Mouse (Mus musculus): Measurements from ENCODE around the gene Epn1. TPM values are rescaled to one million over a fixed set of nuclear protein-coding genes. Genes with fewer than 3 reads are reported as not detected.

Epn1 gene
- total RNA-seq, 2 experiments from 2014 or later, result 144 to 150 TPM

- no peak for DNase-seq
Measured at GRCm38 (mm10) chr7:5092831-5093510, 12.9 kb downstream of the Epn1 start.

GRCm38 (mm10) chr7:5098769-5099168 is 18.7 kb downstream of the Epn1 start:
- DNase-seq, result no peak

GRCm38 (mm10) chr7:5099796-5100195 is 19.8 kb downstream of the Epn1 start:
- DNase-seq, result no peak

- no peak for DNase-seq
Measured at GRCm38 (mm10) chr7:5101066-5101663, 21.1 kb downstream of the Epn1 start.

- no peak for DNase-seq
Measured at GRCm38 (mm10) chr7:5102564-5102963, 22.5 kb downstream of the Epn1 start.

GRCm38 (mm10) chr7:5108272-5108671 is 28.2 kb downstream of the Epn1 start:
- DNase-seq, result no peak

GRCm38 (mm10) chr7:5109301-5109700 is 29.3 kb downstream of the Epn1 start:
- DNase-seq, result no peak

GRCm38 (mm10) chr7:5112701-5113100 is 32.7 kb downstream of the Epn1 start:
- no peak for DNase-seq

- no peak for DNase-seq
Measured at GRCm38 (mm10) chr7:5116850-5117249, 36.8 kb downstream of the Epn1 start, which contains the start of gene Rfpl4. Gene Rfpl4 (minus strand): TSS chr7:5116950.

- no peak for DNase-seq
Measured at GRCm38 (mm10) chr7:5125078-5125477, 45.0 kb downstream of the Epn1 start.

GRCm38 (mm10) chr7:5125549-5126406 is 45.7 kb downstream of the Epn1 start, which contains the start of gene Rasl2-9:
Gene Rasl2-9 (minus strand): TSS chr7:5125950.
- peak; percentile 91 for DNase-seq

Small RNA genes lying within 50 kb of the gene (microRNA-seq; reads per million reads assigned to microRNA genes)
- gene Gm26217, result not detected

Other genes with a start within 250 kb of the Epn1 start
- gene Shisa7, start 235.5 kb upstream of the Epn1 start, total RNA-seq (2021), result 1 to 10 TPM; 1.3 to 3.1 TPM
- gene Isoc2b, start 210.0 kb upstream of the Epn1 start, total RNA-seq (2021), result 10 to 100 TPM in 1 of 2 experiments, 1 to 10 TPM in 1; 6.8 to 13.3 TPM
- gene Isoc2a, start 203.1 kb upstream of the Epn1 start, total RNA-seq (2021), result 10 to 100 TPM; 52.8 to 56.8 TPM
- gene Gm36210, start 173.7 kb upstream of the Epn1 start, total RNA-seq (2021), result not detected
- gene Zfp628, start 165.0 kb upstream of the Epn1 start, total RNA-seq (2021), result 10 to 100 TPM; 14.7 to 16.4 TPM
- gene Nat14, start 158.2 kb upstream of the Epn1 start, total RNA-seq (2021), result 1 to 10 TPM; 5.5 to 8.5 TPM
- gene Ssc5d, start 154.4 kb upstream of the Epn1 start, total RNA-seq (2021), result 1 to 10 TPM; 5.9 to 6.9 TPM
- 1 to 10 TPM; 1.6 to 3.1 TPM for gene Sbk2, start 115.8 kb upstream of the Epn1 start, total RNA-seq (2021)
- under 1 TPM; 0.24 to 0.30 TPM for gene Sbk3, start 109.1 kb upstream of the Epn1 start, total RNA-seq (2021)
- 10 to 100 TPM; 16.0 to 19.9 TPM for gene Zfp579, start 84.1 kb upstream of the Epn1 start, total RNA-seq (2021)
- 10 to 100 TPM; 12.6 to 13.2 TPM for gene Zfp524, start 65.8 kb upstream of the Epn1 start, total RNA-seq (2021)
- 10 to 100 TPM; 24.4 to 27.7 TPM for gene Fiz1, start 65.5 kb upstream of the Epn1 start, total RNA-seq (2021)
- gene Gm44973, start 64.7 kb upstream of the Epn1 start, total RNA-seq (2021), result not detected
- gene Zfp865, start 59.9 kb upstream of the Epn1 start, total RNA-seq (2021), result 10 to 100 TPM; 22.9 to 30.0 TPM
- 1 to 10 TPM; 2.1 to 2.6 TPM for gene Ccdc106, start 59.7 kb upstream of the Epn1 start, total RNA-seq (2021)
- not detected for gene 4632433K11Rik, start 46.1 kb upstream of the Epn1 start, total RNA-seq (2021)
- gene Zfp784, start 41.8 kb upstream of the Epn1 start, total RNA-seq (2021), result 1 to 10 TPM; 5.7 to 7.3 TPM
- gene Zfp580, start 28.7 kb upstream of the Epn1 start, total RNA-seq (2021), result 10 to 100 TPM; 11.4 to 13.1 TPM
- gene U2af2, start 18.1 kb upstream of the Epn1 start, total RNA-seq (2021), result 100 to 1,000 TPM; 142 to 161 TPM
- not detected for gene Rfpl4, start 36.7 kb downstream of the Epn1 start, total RNA-seq (2021)
- 1 to 10 TPM; 2.2 to 3.1 TPM for gene Rasl2-9, start 45.7 kb downstream of the Epn1 start, total RNA-seq (2021)
- not detected for gene Vmn1r55, start 69.4 kb downstream of the Epn1 start, total RNA-seq (2021)
- gene Vmn1r56, start 116.5 kb downstream of the Epn1 start, total RNA-seq (2021), result not detected
- not detected for gene Vmn1r57, start 138.3 kb downstream of the Epn1 start, total RNA-seq (2021)

Data from adrenal gland, postnatal 10 days (tissue).